In the genomic region with DNA sequence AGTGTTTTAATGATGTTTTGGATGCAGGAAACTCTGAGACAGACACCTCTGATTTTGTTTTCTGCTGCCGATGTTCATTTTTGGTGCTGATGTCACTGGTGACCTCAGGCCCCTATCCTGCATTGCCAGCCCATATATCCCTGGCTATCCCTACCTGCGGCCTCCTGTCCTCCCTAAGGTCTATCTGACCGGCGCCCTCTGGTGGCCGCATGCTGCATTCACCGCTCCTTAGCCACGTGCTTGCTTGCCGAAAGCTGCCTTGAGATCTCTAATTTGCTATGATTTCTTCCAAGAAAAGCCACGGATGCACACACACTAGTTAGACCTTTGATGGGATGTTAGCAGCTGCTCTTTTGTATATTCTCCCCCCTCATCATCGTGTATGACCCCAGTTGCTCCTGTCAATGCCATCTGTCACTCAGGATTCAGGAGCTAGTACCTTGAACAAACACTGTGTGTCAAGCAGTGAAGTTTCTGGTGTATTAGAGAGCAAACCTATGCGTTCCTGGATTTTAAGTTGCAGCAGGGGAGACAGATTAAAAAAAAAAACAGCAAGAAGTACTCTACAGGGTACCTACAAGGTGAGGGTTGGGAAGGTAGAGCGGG, we compare ENCODE assay signal across 8 mouse cellular contexts.
DNase-seq lines count a peak whose midpoint lies in the region; ATAC-seq and TF ChIP-seq lines count a peak whose summit lies in the region.

No protein-coding gene starts in this region.

- TF ChIP-seq EP300 in heart, adult 2 months (IDR thresholded peaks at IDR 0.05; ENCODE audit: insufficient read depth, low read depth, low read length): 0 out of 2 replicates have a peak, but pooled peaks have one; percentile 19

- no peaks in the 10 kb centered on the region for H3K36me3 ChIP-seq in heart, adult 2 months (ENCODE audit: control insufficient read depth, insufficient read depth, low read length)
- H3K36me3 ChIP-seq in midbrain, embryonic 14.5 days (ENCODE audit: control insufficient read depth, insufficient read depth, low read length): no peaks in the 10 kb centered on the region
- H3K36me3 ChIP-seq in small intestine, adult 2 months (ENCODE audit: control insufficient read depth, insufficient read depth, low read length): no peaks in the 10 kb centered on the region

- peak; percentile 96 for TF ChIP-seq CTCF in heart, adult 2 months (IDR thresholded peaks at IDR 0.05)
- TF ChIP-seq CTCF in small intestine, adult 2 months (IDR thresholded peaks at IDR 0.05; ENCODE audit: extremely low read depth, insufficient read length, insufficient replicate concordance, low read depth, low read length): peak; percentile 98

- no peak; the same call in 1 of the 2 replicates for ATAC-seq in midbrain, embryonic 14.5 days (ENCODE audit: low FRiP score, low TSS enrichment)
- no peak for ATAC-seq in activated CD4-positive, CD25-positive, alpha-beta regulatory T cell, adult 4 months

- no peak for TF ChIP-seq POLR2A in heart, adult 2 months (IDR thresholded peaks at IDR 0.05; ENCODE audit: insufficient read depth, low read depth, low read length)
- TF ChIP-seq POLR2A in small intestine, adult 2 months (IDR thresholded peaks at IDR 0.05; ENCODE audit: low read depth, low read length): no peak

- intact Hi-C loops in heart, adult 2 months (cut with DNase I): loop anchor here (5.0 to 10.0 kb wide), 4 partner anchors 181 to 831 kb away; no protein-coding TSS in a partner anchor
- intact Hi-C loops in left cerebral cortex, postnatal 4 days (cut with DNase I): loop anchor here (5.0 kb wide), 1 partner anchor 468 kb away; no protein-coding TSS in a partner anchor

- 18% methylated on average over 12 of the region's 12 CpGs for WGBS in heart, adult 2 months
- WGBS in midbrain, embryonic 14.5 days: 20% methylated on average over 12 of the region's 12 CpGs
- 10% methylated on average over 12 of the region's 12 CpGs for WGBS in small intestine, adult 2 months

- H3K79me2 ChIP-seq in heart, adult 2 months (replicated peaks; ENCODE audit: control insufficient read depth, insufficient read depth, low read length): no peaks in the 10 kb centered on the region

- H3K27me3 ChIP-seq in heart, adult 2 months (ENCODE audit: control insufficient read depth, insufficient read depth, low read length): no peaks in the 10 kb centered on the region
- H3K27me3 ChIP-seq in midbrain, embryonic 14.5 days (ENCODE audit: control insufficient read depth, insufficient read depth, low read length): no peaks in the 10 kb centered on the region
- H3K27me3 ChIP-seq in small intestine, adult 2 months (ENCODE audit: control insufficient read depth, insufficient read depth, low read length): no peaks in the 10 kb centered on the region

- H3K9ac ChIP-seq in heart, adult 2 months (ENCODE audit: low read depth, low read length): no peak overlapping the region
- no peak overlapping the region for H3K9ac ChIP-seq in midbrain, embryonic 14.5 days (replicated peaks; ENCODE audit: low read length)

- H3K4me3 ChIP-seq in heart, adult 2 months: no peak overlapping the region
- no peak overlapping the region for H3K4me3 ChIP-seq in midbrain, embryonic 14.5 days (replicated peaks; ENCODE audit: low read depth, low read length)
- no peak overlapping the region for H3K4me3 ChIP-seq in small intestine, adult 2 months (ENCODE audit: low read depth, low read length)

- H3K4me1 ChIP-seq in heart, adult 2 months (ENCODE audit: control insufficient read depth, insufficient read depth, low read length): no peaks in the 10 kb centered on the region; the same call in 1 of the 2 replicates
- H3K4me1 ChIP-seq in midbrain, embryonic 14.5 days (ENCODE audit: control insufficient read depth, insufficient read depth, low read length): no peaks in the 10 kb centered on the region
- H3K4me1 ChIP-seq in small intestine, adult 2 months (ENCODE audit: control insufficient read depth, insufficient read depth, insufficient read length, low read length): no peaks in the 10 kb centered on the region

- H3K27ac ChIP-seq in heart, adult 2 months: no peak overlapping the region
- H3K27ac ChIP-seq in midbrain, embryonic 14.5 days (replicated peaks; ENCODE audit: low read depth, low read length): no peak overlapping the region
- no peak overlapping the region for H3K27ac ChIP-seq in small intestine, adult 2 months (ENCODE audit: insufficient read depth, low read depth, low read length)

- DNase-seq in adrenal gland, postnatal 14 days: peak; percentile 88
- DNase-seq in embryo, embryonic 11.5 days (ENCODE audit: low read depth, low spot score): peak; percentile 64
- peak; percentile 58 to 76 for DNase-seq in heart, adult 2 months
- peak; percentile 78 for DNase-seq in kidney, adult 18-20 months
- DNase-seq in left cerebral cortex, postnatal 4 days: peak; percentile 82
- peak; percentile 87 for DNase-seq in midbrain, embryonic 14.5 days

- no peaks in the 10 kb centered on the region for H3K9me3 ChIP-seq in midbrain, embryonic 14.5 days (ENCODE audit: control insufficient read depth, low read length)

- no peak overlapping the region for H3K4me2 ChIP-seq in midbrain, embryonic 14.5 days (ENCODE audit: low read length)
